Mouse (Mus musculus) cerebellum, adult 11-12 months (tissue): ENCODE data around the gene 1810013L24Rik.
A peak's percentile ranks its signal among the peaks of the same experiment; 100 is the strongest.

Source experiments
- DNase-seq: peaks from one replicate; pipeline ENCODE4 v3.0.0; 2022

Gene 1810013L24Rik

DNA sequence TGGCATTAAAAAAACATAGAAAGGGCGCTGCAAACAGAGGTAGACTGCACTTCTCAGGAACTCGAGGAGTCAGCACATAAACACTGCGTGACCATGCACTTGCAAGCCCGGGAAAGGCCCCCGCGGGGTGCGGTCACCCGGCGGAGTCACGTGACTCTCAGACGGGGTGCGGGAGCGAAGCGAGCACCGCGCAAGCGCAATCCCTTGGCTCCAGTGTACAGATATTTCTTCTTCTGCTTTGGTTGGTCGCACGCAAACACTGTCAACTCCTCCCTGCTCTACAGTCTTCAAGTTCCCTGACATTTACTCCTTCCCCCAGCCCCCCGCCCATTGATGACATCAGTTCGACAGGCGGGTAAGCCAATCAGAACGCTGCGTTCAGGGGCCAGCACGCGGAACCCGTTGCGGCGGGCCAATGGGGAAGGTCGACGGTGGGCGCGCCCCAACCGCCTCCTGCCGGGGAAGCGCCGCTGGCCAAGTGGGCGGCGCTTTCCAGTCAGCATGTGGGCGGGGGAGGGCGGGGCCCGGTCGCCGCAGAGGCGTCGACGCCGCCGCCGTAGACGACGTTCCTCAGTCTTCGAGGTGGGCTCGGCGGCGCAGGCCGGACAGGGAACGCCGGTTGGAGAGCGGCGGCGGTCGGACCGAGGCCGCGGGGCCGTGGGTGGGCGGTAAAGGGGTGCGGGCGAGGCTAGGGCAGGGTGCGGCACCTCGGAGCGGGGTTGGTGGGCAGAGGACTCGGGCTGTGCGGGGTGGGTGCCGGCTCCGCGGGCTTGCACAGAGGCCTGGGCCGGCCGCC is at the start of gene 1810013L24Rik:
TSS of gene 1810013L24Rik (plus strand) at position 537 of the 796 bp plus-strand sequence.
- peak; percentile 100 for DNase-seq

DNA sequence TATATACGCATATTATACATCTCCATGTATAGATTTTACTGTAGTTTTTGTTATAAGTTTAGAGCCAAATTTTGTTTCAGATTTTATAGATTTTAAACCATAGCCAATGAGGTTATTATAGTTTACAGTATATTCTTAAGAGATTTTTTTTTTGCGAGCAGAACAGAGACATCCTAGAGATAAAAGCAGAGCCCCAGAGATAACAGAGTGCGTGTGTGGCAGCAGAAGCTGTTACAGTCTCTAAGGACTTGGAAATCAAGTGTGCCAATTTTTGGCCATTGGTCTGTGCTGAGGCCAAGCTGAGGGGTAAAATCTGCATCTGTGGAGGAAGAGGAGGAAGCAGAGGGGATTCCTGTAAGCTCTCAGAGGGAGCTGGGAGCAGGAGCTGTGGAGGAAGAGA is 49.7 kb upstream of the 1810013L24Rik start:
- no peak for DNase-seq

DNA sequence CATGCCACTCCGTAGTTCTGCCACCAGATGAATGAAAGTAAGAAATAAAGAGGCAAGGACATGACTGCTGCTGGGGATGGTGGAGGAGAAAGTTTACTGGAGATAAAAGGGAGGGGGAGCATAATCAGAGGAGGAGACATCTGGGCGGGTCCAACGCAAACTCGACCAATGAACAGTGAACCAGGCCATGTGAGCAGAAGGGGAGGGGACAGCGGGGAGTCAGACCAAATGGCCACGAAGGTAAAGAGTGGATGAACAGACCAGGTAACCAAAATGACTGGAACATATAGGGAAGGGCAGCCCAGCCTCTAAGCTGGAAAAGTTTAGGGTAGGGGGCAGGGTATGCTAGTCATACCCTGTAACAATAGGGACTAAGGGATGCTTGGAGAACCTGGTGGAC is 48.7 kb upstream of the 1810013L24Rik start:
- DNase-seq = no peak

DNA sequence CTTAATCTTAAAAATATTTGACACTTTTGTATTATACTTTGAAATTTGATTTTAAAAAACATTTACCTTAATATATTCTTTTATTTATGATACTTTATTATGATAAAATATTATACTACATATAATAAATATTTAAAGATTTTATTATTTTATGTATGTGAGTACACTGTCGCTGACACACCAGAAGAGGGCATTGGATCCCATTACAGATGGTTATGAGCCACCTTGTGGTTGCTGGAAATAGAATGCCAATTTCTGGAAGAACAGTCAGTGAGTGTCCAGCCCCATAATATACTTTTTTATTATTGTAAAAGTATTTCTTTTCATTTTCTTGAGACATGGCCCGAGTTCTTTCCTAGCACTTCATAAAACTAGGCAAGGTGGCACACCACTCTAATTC is 48.2 kb upstream of the 1810013L24Rik start:
- DNase-seq = no peak

DNA sequence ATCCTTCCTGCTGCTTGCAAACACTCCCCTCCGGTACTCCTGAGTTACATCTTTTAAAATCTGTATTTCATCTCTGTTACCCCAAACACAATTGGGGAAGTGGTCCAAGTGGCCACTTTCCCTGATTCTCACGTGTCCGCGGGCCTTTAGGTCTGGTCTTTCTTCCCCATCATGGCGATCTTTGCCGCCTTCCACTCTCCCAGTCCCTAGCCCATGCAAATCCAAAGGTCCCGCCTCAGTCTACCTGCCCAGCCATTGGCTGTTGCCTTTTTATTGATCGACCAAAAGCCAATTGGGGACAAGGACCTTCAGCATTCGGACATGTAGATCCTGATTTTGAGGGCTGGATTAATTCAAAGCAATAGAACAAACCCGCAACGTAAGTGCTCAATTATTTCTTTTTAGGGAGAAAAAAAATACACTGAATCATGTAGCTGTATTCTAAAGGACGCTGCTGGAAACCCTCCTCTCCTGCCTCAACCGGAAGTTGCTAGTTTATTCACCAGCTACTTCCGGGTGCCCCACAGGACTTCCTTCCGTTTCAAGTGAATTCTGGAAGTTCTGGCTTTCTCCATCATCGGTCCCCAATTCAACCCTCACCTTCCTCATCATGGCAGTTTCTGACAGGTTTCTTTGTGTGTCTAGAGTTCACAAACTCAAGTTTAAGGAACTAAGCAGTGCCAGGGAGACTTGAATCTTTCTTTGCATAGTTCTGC is 46.5 kb upstream of the 1810013L24Rik start:
- DNase-seq = no peak

DNA sequence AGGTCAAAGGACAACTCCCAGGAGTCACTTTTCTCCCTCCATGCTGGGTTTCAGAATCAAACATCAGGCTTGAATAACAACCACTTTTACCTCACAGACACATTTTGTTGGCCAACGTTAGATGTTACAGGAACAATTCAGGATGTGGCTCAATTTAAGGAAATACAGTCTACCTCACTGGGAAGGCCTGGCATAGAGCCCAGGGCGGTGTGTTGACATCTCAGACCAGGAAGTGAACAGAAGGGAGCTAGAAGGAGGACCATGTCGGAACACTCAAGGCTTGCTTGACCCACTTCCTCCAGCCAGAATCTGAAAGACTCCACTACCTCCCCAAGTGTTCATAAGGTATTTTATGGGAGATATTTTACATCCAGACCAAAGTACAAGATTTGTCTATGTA is 45.1 kb upstream of the 1810013L24Rik start:
- DNase-seq = no peak

DNA sequence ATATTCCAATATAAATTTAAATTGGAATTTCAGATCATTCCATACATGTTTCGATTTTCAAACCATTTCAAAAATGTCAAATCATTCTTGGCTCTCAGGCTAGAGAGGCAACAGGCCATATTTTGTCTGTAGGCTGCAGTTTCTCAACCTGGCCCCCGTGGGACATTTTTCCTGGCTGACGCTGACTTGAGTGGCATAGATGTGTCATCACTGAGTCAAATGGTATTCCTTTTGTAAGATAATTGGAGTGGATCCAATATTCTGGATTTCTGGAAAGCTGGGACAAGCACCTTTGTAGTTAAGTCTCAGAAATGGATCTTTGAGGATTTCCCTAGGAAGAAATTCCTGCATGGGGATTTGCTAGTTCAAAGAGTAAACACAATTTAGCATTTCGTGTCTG is 39.0 kb upstream of the 1810013L24Rik start:
- DNase-seq = no peak

DNA sequence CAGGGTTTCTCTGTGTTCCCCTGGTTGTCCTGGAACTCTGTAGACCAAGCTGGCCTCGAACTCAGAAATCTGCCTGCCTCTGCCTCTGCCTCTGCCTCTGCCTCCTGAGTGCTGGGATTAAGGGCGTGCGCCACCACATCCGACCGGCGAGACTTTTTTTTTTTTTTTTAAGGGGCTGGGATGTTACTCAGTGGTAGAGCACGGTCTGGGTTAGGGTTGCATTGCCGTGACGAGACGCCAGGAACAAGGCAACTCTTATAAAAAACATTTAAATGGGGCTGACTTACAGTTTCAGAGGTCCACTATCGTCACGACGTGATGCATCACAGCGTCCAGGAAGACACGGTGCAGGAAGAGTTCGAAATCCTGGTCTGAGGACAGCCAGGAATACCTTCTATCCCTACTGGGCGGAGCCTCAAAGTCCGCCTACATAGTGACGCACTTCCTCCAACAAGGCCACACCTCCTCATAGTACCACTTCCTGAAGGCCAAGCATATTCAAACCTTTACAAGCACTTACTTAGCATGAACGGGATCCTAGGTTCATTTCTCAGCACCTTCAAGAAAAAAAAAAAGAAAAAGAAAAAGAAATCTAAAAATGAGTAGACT is 37.8 kb upstream of the 1810013L24Rik start, which contains the start of gene Usp7:
TSS of gene Usp7 (minus strand) at position 360 of the 609 bp plus-strand sequence.
- DNase-seq = no peak

DNA sequence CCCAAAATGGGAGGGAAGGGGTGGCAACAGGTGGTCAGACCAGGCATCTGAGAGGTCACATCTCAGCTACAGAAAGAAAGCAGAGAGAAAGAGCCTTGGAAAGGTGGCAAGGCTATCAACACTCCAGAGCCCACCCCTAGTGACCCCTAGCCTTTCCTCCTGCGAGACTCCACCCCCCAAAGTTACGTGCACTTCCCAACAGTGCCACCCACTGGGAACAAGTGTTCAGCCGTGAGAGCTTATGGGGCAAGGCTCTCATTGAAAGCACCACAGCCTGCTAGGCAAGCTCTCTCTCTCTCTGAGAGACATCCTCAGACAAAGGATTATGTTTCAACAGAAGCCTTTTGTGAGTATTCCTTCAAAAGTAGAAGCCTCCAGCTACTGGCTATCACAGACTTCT is 34.9 kb upstream of the 1810013L24Rik start:
- no peak for DNase-seq

DNA sequence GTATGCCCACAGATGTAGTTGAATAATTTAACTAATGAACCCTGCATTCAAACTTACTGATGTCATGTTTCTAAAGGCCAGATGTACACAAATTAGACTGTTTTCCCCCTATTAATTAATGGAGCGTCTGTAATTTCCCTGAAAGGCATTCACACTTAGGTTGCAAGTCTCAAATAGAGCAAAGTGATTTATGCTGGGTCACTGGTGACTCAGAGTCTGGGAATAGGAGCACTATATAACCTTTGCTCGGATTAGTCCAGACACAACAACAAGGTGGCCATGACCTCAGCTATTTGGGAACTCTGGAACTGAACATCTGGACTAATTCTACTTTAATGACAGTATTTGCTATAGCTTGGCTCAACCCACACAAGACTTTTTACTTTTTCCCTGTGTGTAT is 34.0 kb upstream of the 1810013L24Rik start:
- no peak for DNase-seq

DNA sequence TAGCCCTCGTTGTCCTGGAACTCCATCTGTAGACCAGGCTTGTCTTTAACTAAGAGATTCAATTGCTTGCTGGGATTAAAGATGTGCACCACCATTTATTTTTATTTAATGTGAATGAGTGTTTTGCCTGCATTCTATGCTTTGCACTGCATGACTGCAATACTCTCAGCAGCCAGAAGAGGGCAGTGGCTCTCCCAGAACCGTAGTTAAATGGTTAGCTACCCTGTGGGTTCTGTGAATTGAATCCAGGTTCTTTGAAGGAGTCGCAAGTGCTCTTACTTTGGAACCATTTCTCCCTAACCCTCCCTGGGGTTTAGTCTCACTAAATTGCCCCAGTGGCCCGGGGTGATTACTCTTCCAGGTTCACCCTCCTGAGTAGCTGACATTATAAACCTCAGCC is 23.2 kb upstream of the 1810013L24Rik start:
- no peak for DNase-seq

DNA sequence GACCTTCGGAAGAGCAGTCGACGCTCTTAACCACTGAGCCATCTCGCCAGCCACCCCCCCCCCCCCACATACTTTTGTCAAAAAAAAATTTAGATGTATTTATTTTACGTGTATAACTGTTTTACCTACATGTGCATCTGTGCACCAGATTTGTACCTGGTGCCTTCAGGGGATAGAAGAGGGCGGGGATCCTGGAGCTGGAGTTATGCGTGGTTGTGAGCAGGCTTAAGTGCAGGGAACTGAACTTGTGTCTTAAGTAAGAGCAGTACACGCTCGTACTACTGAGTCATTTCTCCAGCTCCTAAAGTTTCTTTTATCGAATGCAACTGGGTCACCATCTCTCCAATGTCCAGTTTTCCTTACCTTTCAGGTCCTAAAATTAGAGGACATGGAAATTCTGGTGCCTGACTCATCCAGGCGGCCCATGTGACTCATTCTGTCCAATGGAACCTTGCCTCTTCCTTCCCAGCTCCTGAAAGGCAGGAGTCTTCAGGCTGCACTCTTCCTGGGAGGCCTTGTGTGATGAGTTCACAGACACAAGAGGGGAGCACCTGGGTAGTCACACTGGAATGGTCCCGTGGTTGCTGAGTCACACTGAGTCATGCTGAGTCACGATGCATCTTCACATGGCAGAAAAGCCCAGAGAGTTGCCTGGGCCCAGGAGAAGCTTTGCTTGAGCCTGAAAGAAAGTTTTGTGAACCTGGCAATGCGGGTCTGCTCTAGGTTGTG is 19.3 kb upstream of the 1810013L24Rik start:
- no peak for DNase-seq

DNA sequence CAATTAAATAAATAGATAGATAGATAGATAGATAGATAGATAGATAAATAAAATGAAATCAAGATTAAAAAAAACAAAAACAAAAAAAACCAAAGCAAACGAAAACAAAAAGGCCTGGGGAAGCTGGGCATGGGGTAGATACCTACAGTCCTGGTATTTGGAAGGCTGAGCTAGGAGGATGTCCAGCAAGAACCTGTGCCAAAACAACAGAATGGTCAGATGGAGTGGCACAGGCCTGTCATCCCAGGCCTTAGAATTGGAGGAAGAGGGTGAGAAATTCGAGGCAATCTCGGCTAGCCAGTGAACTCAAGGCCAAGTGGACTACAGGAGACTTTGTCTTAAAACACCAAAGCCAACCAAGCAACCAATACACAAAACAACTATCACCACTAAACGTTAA is 12.0 kb upstream of the 1810013L24Rik start:
- DNase-seq = peak; percentile 39

DNA sequence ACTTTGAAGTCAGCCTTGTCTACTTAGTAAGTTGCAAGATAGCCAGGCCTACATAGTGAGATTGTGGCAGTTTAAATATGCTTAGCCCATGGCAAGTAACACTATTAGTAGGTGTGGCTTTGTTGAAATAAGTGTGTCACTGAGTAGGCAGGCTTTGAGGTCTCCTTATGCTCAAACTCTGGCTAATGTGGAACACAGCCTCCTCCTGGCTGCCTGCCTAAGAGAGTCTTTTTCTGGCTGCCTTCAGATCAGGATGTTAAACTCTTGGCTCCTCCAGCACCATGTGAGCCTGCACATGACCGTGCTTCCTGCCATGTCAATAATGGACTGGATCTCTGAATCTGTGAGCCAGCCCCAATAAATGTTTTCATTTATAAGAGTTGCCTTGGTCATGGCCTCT is 8.5 kb upstream of the 1810013L24Rik start:
- DNase-seq = peak; percentile 65

DNA sequence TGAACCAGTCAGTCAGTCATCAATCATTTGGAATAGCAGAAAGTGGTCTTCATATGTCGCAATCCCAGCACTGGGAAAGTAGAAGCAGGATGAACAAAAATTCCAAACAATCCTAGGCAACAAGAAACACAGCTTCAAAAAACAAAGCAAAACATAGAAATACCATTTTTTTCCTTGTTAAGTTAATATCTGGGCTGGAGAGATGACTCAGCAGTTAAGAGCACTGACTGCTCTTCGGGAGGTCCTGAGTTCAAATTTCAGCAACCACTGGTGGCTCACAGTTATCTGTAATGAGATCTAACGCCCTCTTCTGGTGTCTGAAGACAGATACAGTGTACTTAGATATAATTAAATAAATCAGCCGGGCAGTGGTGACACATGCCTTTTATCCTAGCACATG is 7.3 kb upstream of the 1810013L24Rik start:
- DNase-seq = no peak

DNA sequence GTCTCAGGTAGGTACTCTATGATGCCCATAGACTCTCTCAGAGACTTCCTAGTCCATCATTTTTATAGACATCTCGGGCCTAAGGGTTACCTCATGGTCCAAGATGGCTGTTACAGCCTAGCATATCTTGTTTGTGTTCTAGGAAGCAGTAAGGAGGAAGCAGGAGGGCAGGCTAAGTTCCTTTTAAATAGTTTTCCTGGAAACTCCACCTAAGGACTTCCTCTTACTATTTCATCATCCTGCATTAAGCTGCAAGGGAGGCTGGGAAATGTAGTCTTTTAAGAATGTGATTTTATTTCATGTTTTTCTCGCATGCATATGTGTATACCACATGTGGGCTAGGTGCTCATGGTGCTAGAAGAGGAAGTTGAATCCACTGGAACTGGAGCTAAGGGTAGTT is 6.2 kb upstream of the 1810013L24Rik start:
- DNase-seq = no peak

DNA sequence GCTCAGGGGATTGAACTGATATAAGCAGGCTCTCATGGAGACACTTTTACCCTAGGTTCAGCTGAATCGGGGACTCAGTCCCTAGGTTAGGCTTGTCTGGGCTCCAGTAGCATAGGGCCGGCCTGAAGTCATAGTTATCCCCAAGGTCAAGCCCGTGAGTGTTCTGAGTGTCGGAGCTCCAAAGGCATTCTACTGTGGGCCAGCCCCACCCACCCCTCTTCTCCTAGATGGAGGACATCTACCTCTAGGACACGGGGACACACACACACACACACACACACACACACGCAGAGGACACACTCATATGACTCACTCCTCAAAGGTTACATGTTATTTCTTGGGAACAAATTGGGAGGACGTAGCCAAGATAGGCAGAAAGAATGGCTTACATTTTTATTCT is 2.5 kb upstream of the 1810013L24Rik start:
- DNase-seq = peak; percentile 46

DNA sequence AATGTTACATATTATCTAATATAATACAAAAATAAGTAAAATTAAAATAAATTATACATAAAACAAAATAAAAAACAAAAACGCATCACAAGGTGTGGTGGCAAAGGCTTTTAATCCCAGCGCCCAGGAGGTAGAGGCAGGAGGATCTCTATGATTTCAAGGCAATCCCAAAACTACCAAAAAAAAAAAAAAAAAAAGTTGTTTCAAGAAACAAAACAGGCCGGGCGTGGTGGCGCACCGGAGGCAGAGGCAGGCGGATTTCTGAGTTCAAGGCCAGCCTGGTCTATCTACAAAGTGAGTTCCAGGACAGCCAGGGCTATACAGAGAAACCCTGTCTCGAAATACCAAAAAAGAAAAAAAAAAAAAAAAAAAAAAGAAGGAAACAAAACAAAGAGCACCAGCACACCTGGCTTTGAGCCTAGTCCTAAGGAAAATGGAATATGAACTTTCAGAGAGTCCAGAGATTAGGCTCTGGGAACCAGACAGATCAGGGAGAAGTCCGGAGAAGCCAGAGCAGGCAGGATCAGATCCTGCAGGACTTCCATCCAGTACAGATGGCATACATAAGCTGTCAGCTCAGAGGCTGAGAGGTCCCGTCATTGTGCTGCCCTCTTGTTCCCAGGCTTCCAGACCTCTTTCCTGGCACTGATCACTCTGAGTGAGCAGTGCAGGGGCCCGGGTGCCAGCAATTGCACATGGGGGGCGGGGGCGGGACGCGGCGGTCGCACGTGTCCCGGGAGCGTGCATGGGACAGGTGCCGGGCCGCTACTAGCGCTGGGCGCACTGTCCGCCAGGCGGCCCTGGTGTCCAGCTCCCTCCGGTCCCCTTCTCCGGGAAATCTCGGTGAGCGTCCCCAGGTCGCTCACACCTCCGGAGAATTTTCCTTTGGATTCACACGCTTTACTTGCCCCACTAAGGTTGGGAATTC is 1.0 kb upstream of the 1810013L24Rik start:
- DNase-seq = peak; percentile 56

DNA sequence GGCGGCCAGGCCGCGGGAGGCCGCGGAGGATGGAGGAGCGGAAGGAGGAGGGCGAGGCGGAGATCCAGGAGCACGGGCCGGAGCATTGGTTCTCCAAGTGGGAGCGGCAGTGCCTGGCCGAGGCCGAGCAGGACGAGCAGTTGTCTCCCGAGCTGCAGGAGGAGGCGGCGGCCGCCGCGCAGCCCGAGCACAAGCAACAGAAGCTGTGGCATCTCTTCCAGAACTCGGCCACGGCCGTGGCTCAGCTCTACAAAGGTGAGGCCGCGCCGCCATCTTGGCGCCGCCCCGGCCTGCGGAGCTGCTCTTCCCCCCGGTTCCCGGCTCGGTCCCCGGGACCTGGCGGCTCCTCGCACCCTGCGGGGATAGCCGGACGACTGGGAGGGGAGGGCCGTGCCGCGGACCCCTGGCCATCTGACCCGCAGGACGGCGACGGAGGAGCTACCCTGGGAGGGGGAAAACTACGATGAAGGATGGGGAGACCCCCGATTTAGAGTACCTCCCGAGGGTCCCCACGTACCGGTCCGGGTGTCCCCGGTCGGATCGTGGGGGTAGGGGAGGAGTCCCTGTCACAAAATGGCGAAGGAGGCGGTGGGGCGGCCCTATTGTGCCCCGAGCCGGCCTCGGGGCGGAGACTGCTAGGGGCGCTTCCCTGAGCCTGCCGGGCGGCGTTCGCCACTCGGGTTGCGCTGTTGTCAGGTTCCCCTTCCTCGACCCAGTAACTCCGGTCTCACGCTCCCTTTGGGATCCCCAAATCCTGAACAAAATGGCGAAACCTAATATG is 721 bp downstream of the 1810013L24Rik start:
- peak; percentile 77 for DNase-seq

DNA sequence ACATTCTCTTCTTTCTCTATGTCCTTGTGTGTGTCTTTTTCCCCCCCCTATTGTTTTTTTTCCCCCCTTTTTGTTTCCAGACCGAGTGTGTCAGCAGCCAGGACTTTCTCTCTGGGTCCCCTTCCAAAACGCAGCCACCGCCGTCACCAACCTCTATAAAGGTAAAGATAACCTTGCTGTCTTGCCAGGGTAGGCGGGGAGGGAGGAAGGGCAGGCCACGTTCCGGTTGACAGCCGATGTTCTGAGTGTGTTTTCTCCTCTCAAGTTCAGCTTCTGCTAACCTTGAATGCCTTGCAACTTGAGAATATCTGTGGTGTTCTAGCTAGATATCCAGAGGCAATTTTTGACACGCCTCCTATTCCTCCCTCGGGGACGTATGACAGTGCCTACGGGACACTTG is 1.3 kb downstream of the 1810013L24Rik start:
- DNase-seq = peak; percentile 62

DNA sequence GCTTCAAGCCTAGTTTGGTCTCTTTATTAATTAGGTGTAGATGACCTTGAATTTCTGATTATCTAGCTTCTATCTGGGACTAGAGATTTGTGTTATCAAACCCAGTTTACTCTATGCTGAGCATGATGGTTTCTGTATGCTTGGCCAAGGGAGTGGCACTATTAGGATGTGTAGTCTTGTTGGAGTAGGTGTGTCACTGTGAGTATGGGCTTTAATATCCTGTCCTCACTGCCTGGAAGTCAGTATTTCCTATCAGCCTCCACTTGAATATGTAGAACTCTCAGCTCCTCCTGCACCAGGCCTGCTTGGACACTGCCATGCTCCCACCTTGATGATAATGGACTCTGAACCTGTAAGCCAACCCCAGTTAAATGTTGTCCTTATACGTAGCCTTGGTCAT is 7.0 kb downstream of the 1810013L24Rik start:
- DNase-seq = no peak
